Mouse (Mus musculus) MEL-GATA-1-ER (cell line): Measurements from ENCODE around the gene Tceanc.

Experiments
- DNase-seq: peaks from one replicate; pipeline ENCODE4 v3.0.0-alpha.2; 2012; ENCODE audit warnings: low read depth; ENCODE audit errors: extremely low read depth

The Tceanc gene

GRCm38 (mm10) chrX:166495052-166495451 is 23.3 kb downstream of the Tceanc start:
- DNase-seq: no peak

DNA sequence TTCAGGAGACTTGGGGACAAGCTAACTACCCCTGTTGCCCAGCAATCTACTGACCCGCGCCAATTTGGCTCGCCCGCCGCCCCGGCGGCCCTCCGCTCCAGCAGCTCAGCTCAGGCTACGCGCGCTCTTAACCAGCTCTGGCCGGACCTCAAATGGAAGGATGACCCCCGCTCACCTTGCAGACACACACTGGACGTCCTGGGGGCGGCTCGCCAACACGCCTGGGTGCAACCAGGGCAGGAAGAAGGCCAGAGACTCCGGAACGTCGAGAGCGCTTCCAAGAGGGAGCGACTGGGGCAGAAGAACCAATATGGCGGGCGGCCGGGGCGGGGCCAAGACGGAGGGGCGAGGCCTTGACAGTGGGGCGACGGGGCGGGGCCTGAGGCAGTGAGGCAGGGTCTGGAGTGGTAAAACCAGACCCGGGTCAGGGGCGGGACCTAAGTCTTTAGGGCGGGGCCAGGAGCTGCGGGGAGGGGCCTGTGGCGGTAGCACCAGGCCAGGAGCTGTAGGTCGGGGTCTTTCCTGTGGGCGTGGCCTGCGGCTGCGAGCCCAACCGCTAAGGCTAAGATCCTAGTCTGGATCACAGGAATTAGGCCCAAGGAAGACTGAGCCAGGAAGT is 38.9 kb downstream of the Tceanc start, which contains the start of gene Rab9:
TSS of gene Rab9 (minus strand) at position 503 of the 619 bp plus-strand sequence.
- DNase-seq: peak; percentile 81

DNA sequence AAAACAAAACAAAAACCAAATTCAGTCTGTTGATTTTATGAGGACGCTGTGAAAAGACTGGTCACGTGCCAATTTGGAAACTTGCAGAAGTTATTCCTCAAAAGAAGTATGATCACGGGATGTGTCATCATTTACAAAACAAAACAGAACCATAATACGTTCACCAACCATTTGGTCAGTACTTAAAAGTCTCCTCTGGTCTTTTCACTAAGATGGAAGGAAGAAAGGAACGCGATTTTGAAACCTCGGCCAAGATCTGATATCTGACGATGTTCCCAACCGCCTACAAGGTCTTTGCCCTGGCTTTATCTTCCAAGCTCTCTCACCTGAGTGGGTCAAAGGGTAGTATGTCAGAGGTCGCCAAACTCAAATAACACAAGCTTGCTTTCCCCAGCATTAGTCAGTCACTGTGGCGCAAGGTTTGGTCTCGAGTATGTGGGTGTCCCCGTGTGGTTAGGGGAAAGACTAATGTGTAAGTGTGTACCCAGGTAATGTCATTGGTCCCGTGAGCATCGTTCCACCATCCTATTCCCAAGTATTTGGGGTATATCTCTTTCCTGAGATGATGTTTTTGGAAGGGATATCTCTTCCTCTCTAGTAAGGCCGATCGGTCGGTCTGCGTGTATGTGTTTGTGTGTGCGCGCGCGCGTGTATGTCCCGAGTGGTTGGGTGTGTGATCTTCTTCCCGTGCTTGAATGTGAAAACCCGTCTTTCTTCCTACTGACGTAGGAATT is 39.6 kb downstream of the Tceanc start:
- peak; percentile 33 for DNase-seq

- no peak for DNase-seq
Measured at GRCm38 (mm10) chrX:166477393-166477792, 41.0 kb downstream of the Tceanc start.

GRCm38 (mm10) chrX:166472612-166473011 is 45.8 kb downstream of the Tceanc start:
- DNase-seq: no peak

GRCm38 (mm10) chrX:166468321-166468720 is 50.0 kb downstream of the Tceanc start:
- DNase-seq: no peak

DNA sequence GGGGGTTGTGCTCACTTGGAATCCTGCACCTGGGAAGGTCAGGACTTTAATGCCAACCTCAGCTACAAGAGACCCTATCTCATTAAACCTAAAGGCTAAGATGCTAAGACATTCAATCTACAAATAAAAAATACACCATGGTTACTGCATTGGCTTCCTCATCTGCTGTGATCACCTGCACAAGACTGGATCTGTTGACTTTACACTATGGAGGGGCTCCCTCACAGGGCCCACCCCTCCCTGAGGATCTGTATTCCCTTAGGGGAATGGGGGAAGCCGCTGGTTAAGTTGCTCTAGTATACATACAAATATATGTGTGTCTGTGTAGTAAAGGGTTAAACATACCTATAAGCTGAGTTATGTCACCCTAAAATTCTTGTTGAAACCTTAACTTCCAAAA is 62.8 kb downstream of the Tceanc start:
- DNase-seq: no peak

- DNase-seq: no peak
Measured at GRCm38 (mm10) chrX:166454331-166454730, 64.0 kb downstream of the Tceanc start.

- DNase-seq: no peak
Measured at GRCm38 (mm10) chrX:166453532-166453931, 64.8 kb downstream of the Tceanc start.
